Mouse (Mus musculus): ENCODE data around the gene Tcf3.

GRCm38 (mm10) chr10:80405481-80406173 is 27.8 kb downstream of the Tcf3 start:
- no peak for TF ChIP-seq POLR2A (IDR thresholded peaks at IDR 0.05; ENCODE audit: extremely low read depth, insufficient read depth, low read length)
- TF ChIP-seq CTCF (IDR thresholded peaks at IDR 0.05; ENCODE audit: low read depth, low read length): peak; percentile 37

All from liver, adult 2 months (tissue).